Mouse (Mus musculus): ENCODE data around the gene Rps11.

DNA sequence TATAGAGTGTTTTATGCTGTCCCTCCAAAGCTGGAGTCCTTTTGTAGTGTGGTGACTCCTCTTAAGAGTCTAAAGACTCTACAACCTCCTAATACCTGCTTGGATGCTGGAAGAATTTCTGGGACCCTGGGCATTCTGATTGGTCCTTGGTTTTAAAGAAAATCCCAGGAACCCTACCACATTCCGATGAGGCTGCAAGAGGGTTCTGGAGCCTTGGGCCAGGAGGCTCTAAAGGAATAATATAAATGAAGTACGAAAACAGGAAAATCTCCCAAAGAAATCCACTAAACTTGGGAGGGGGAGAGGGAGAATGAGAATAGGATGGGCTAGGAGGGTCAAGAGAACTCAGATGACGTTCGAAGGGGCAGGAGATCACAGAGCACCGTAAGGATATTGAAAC lies 29.3 kb upstream of the Rps11 start:
- no peak for TF ChIP-seq CTCF (IDR thresholded peaks at IDR 0.05; ENCODE audit: extremely low read depth, insufficient read depth, insufficient read length, insufficient replicate concordance)
- no peak for TF ChIP-seq POLR2A (IDR thresholded peaks at IDR 0.05; ENCODE audit: low read depth, low read length)
